In genomic region chr11:103758706-103759105, GRCm38 (mm10) we compare ENCODE assay signal across 8 mouse cellular contexts. TPM values are rescaled to one million over a fixed set of nuclear protein-coding genes. Genes with fewer than 3 reads are reported as not detected.
DNase-seq lines count a peak whose midpoint lies in the region; ATAC-seq lines count a peak whose summit lies in the region.

No protein-coding gene starts in this region.

- DNase-seq in cerebellum, adult 11 months, result peak; percentile 31
- DNase-seq in cerebellum, adult 9-11 months, result no peak
- DNase-seq in 3T3-L1 (ENCODE audit: low read depth, low spot score), result peak; percentile 81
- peak; percentile 93 for DNase-seq in adrenal gland, postnatal 25 days
- DNase-seq in kidney, postnatal 14 days, result peak; percentile 85
- peak; percentile 48 for DNase-seq in lung, postnatal 25 days (ENCODE audit: low spot score)
- DNase-seq in spleen, postnatal 10 days (ENCODE audit: low spot score in 2 of 2), result peak; percentile 53 to 80

- peak; percentile 65; the same call in 1 of the 2 replicates for ATAC-seq in erythroid progenitor cell, adult 5-6 weeks (replicated peaks; ENCODE audit: low FRiP score, poor library complexity, severe bottlenecking)

RNA-seq across cellular contexts. Expression of gene Wnt9b, which starts 9.1 kb away (rescaled TPM):
- 0.12 TPM in 1 of 2 replicates, not detected in the other for total RNA-seq in adrenal gland, postnatal 25 days (2021)
- not detected in 2 replicates for total RNA-seq in erythroid progenitor cell, adult 5-6 weeks (2015; ENCODE audit: low replicate concordance)
- total RNA-seq in erythroid progenitor cell, adult 5-6 weeks (2017; ENCODE audit: low replicate concordance), result not detected in 2 replicates

RNA-seq across cellular contexts. Expression of gene Wnt3, which starts 15.2 kb away (rescaled TPM):
- 0.15 TPM in 1 of 2 replicates, not detected in the other for total RNA-seq in adrenal gland, postnatal 25 days (2021)
- total RNA-seq in erythroid progenitor cell, adult 5-6 weeks (2015; ENCODE audit: low replicate concordance), result not detected in 2 replicates
- total RNA-seq in erythroid progenitor cell, adult 5-6 weeks (2017; ENCODE audit: low replicate concordance), result not detected in 2 replicates
